Mouse (Mus musculus) induced T-regulatory cell, adult 2 months (primary cell): ENCODE results near the gene Zfp60.
"Not testable (repeated sequence)": the region's sequence is repeated elsewhere in the genome, so short reads cannot be mapped to it uniquely, and the experiment has no call there.

Experiments
- DNase-seq: peaks from one replicate; pipeline ENCODE4 v3.0.0-alpha.2; 2012; ENCODE audit warnings: low read depth

The Zfp60 gene

DNA sequence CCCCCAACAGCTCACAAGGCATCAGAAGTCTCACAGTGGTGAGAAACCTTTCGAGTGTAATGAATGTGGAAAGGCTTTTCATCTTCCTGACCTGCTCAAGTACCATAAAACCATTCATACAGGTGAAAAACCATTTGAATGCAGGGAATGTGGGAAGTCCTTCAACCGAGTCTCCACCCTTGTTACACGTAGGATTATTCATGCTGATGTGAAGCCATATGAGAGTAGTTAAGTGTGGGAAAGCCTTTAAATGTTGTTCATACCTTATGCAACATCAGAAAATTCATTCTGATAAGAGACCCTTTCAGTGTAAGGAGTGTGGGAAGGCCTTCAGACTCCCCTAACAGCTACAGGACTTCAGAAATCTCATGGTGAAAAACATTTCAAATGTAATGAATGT lies 62.7 kb downstream of the Zfp60 start:
- not testable (repeated sequence) for DNase-seq

DNA sequence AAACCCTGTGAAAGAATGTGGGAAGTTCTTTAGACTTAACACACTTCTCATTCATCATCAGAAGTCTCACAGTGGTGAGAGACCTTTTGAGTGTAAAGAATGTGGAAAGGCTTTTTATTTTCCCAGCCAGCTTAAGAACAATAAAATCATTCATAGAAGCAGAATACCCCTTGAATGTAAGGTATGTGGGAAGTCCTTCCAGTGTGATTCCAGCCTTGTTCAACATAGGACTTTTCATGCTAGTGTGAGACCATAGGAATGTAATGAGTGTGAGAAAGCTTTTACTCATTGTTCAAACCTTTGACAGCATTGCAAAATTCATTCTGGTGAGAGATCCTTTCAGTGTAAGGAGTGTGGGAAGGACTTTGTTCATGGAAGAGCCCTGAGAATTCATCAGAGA lies 63.4 kb downstream of the Zfp60 start:
- no peak for DNase-seq

DNA sequence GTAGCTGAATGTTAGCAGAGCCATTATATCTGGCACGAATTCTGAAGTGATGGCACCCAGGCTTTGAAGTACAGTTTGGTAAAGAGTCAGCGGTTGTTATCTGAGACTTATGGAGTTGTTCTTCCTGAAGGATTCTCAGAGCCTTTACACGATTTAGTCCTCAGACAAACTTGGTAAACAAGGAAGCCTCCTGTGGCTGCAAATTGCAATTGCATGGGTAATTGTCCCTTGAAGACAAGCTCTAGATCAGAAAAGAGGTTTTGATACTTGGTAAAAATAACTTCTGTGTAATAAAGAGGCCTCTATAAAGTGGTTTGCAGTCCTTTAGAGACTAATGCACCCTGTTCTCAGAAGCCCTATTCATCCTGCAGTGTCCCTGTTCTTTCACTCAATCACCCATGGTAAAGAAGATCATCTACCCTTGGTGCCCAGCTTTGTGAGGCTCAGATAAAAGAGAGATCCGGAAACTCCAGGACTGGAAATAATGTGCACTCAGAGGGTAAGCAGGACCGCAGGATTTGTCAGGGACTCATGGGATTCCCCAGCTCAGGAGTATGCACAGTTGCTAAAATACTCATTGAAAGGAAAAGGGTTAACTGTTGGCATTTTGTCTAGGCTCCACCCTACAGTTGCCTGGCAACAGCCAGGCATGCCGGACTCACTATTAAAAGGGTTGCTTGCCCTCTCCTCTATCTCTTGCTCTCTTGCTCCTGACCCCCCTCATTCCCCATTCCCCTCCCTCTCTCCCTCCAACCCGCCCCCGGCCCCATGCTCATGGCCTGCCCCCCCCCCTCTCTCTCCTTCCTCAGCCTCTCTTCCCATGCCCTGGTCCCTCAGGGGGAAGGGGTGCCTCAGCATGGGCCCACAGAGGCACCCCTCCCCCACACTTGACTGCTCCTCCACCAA lies 67.0 kb downstream of the Zfp60 start:
- DNase-seq, result no peak

DNA sequence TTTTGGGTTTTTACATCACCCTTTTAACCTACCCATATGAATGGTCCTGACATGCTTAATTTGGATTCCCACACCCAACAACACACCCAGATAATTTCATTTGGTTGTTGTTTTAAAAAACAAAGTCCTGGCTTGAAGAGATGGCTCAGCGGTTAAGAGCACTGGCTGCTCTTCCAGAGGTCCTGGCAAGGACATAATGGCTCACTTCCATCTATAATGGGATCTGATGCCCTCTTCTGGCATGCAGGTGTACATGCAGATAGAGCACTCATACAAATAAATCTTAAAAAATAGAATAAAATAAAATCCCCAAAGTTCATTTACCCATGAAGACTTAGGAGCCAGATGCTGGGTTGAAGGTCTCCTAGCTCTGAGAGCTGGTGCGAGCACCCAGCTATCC lies 69.9 kb downstream of the Zfp60 start:
- peak; percentile 15 for DNase-seq

DNA sequence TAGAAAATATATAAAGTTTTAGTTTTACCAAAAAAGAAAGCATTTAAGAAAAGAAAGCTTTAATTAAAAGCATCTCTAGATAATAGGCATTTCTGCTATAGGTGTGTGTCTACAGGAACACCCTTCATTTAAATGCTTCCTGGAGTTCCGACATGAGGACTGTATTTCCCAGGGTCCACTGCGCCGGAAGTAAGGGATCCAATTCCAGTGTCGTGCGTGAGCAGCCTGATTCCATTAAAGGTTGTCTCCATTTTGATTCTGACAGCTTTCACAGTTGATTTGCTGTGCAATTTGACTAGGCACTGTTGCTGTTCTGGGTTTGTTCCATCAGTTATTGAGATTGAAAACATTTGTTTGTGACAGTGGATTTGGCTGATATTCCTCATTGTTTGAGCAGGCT lies 71.8 kb downstream of the Zfp60 start:
- no peak for DNase-seq
